Mouse (Mus musculus): ENCODE data around the gene Iqsec1. TPM values are rescaled to one million over a fixed set of nuclear protein-coding genes. Genes with fewer than 3 reads are reported as not detected.

The Iqsec1 gene
- 14.6 and 16.5 TPM in 2 replicates for polyA plus RNA-seq (2014; fragmentation: Nextera tagmentation; extraction: Ambion mirVana)

GRCm38 (mm10) chr6:90988648-90989317 is at the start of gene Iqsec1:
Iqsec1 (minus strand) TSS chr6:90988685.
- WGBS: 2% methylated on average over 24 of the region's 39 CpGs
- peaks cover 10% of the 10 kb centered on the region; the same call in 1 of the 2 replicates for H3K4me1 ChIP-seq (ENCODE audit: control insufficient read depth, insufficient read depth, low read length)
- peak within 1 kb of the TSS; percentile 100 for H3K4me2 ChIP-seq
- H3K4me3 ChIP-seq (ENCODE audit: low read depth, low read length): peak within 1 kb of the TSS; percentile 70
- H3K36me3 ChIP-seq (ENCODE audit: control insufficient read depth, insufficient read depth, low read length): no peaks in the 10 kb centered on the region
- peaks cover 3% of the 10 kb centered on the region; the same call in 1 of the 2 replicates for H3K9me3 ChIP-seq (ENCODE audit: control insufficient read depth, low read length)
- H3K27ac ChIP-seq (ENCODE audit: low read depth, low read length): peak within 1 kb of the TSS; percentile 51; the same call in 1 of the 2 replicates
- ATAC-seq (ENCODE audit: low FRiP score) (peak; percentile 97), DNase-seq (ENCODE audit: low spot score, missing footprints) (peak; percentile 99)
- H3K27me3 ChIP-seq (ENCODE audit: control insufficient read depth, insufficient read depth, low read length): peaks cover 4% of the 10 kb centered on the region
- H3K9ac ChIP-seq (ENCODE audit: low read length): peak within 1 kb of the TSS; percentile 73

- H3K9ac ChIP-seq (ENCODE audit: low read length): no peak overlapping the region
- no peak overlapping the region for H3K4me3 ChIP-seq (ENCODE audit: low read depth, low read length)
- H3K36me3 ChIP-seq (ENCODE audit: control insufficient read depth, insufficient read depth, low read length): no peaks in the 10 kb centered on the region; the same call in 1 of the 2 replicates
- H3K9me3 ChIP-seq (ENCODE audit: control insufficient read depth, low read length): no peaks in the 10 kb centered on the region
- no peak overlapping the region for H3K27ac ChIP-seq (ENCODE audit: low read depth, low read length)
- no peak overlapping the region for H3K4me2 ChIP-seq
- no peak for DNase-seq (ENCODE audit: low spot score, missing footprints)
- H3K4me1 ChIP-seq (ENCODE audit: control insufficient read depth, insufficient read depth, low read length): no peaks in the 10 kb centered on the region
- no peak for ATAC-seq (ENCODE audit: low FRiP score)
- 94% methylated on average over 5 of the region's 5 CpGs for WGBS
- H3K27me3 ChIP-seq (ENCODE audit: control insufficient read depth, insufficient read depth, low read length): no peaks in the 10 kb centered on the region
Observed at GRCm38 (mm10) chr6:91028256-91028655, 39.8 kb upstream of the Iqsec1 start.

- H3K9me3 ChIP-seq (ENCODE audit: control insufficient read depth, low read length): no peaks in the 10 kb centered on the region
- 89% methylated on average over 7 of the region's 7 CpGs for WGBS
- no peak overlapping the region for H3K4me3 ChIP-seq (ENCODE audit: low read depth, low read length)
- no peak overlapping the region for H3K9ac ChIP-seq (ENCODE audit: low read length)
- no peak for ATAC-seq (ENCODE audit: low FRiP score)
- H3K36me3 ChIP-seq (ENCODE audit: control insufficient read depth, insufficient read depth, low read length): no peaks in the 10 kb centered on the region
- no peaks in the 10 kb centered on the region for H3K4me1 ChIP-seq (ENCODE audit: control insufficient read depth, insufficient read depth, low read length)
- no peak for DNase-seq (ENCODE audit: low spot score, missing footprints)
- H3K27me3 ChIP-seq (ENCODE audit: control insufficient read depth, insufficient read depth, low read length): no peaks in the 10 kb centered on the region
- no peak overlapping the region for H3K27ac ChIP-seq (ENCODE audit: low read depth, low read length)
- H3K4me2 ChIP-seq: no peak overlapping the region
Observed at GRCm38 (mm10) chr6:91020810-91021209, 32.3 kb upstream of the Iqsec1 start.

GRCm38 (mm10) chr6:91016600-91017230 is 28.2 kb upstream of the Iqsec1 start:
- Histone ChIP-seq H3K4me3 (ENCODE audit: low read depth, low read length) (no peak overlapping the region), H3K27me3 (ENCODE audit: control insufficient read depth, insufficient read depth, low read length) (no peaks in the 10 kb centered on the region), H3K27ac (ENCODE audit: low read depth, low read length) (no peak overlapping the region), H3K4me2 (no peak overlapping the region), H3K4me1 (ENCODE audit: control insufficient read depth, insufficient read depth, low read length) (peaks cover 6% of the 10 kb centered on the region), H3K9me3 (ENCODE audit: control insufficient read depth, low read length) (no peaks in the 10 kb centered on the region), H3K9ac (ENCODE audit: low read length) (no peak overlapping the region), H3K36me3 (ENCODE audit: control insufficient read depth, insufficient read depth, low read length) (no peaks in the 10 kb centered on the region)
- DNase-seq (ENCODE audit: low spot score, missing footprints) (peak; percentile 56), ATAC-seq (ENCODE audit: low FRiP score) (no peak)
- WGBS: 87% methylated on average over 7 of the region's 7 CpGs

- 48% methylated on average over 9 of the region's 9 CpGs for WGBS
- Histone ChIP-seq H3K9ac (ENCODE audit: low read length) (no peak overlapping the region), H3K27ac (ENCODE audit: low read depth, low read length) (peak overlapping the region; percentile 56), H3K4me1 (ENCODE audit: control insufficient read depth, insufficient read depth, low read length) (peaks cover 6% of the 10 kb centered on the region), H3K36me3 (ENCODE audit: control insufficient read depth, insufficient read depth, low read length) (no peaks in the 10 kb centered on the region), H3K4me3 (ENCODE audit: low read depth, low read length) (no peak overlapping the region), H3K27me3 (ENCODE audit: control insufficient read depth, insufficient read depth, low read length) (no peaks in the 10 kb centered on the region), H3K4me2 (no peak overlapping the region), H3K9me3 (ENCODE audit: control insufficient read depth, low read length) (no peaks in the 10 kb centered on the region)
- DNase-seq (ENCODE audit: low spot score, missing footprints): no peak
- ATAC-seq (ENCODE audit: low FRiP score): peak; percentile 89
Observed at GRCm38 (mm10) chr6:91014198-91014958, 25.9 kb upstream of the Iqsec1 start.

- Histone ChIP-seq H3K36me3 (ENCODE audit: control insufficient read depth, insufficient read depth, low read length) (no peaks in the 10 kb centered on the region), H3K9me3 (ENCODE audit: control insufficient read depth, low read length) (no peaks in the 10 kb centered on the region), H3K4me2 (no peak overlapping the region), H3K27me3 (ENCODE audit: control insufficient read depth, insufficient read depth, low read length) (no peaks in the 10 kb centered on the region), H3K27ac (ENCODE audit: low read depth, low read length) (no peak overlapping the region), H3K4me3 (ENCODE audit: low read depth, low read length) (no peak overlapping the region), H3K9ac (ENCODE audit: low read length) (no peak overlapping the region), H3K4me1 (ENCODE audit: control insufficient read depth, insufficient read depth, low read length) (peaks cover 6% of the 10 kb centered on the region)
- 87% methylated on average over 3 of the region's 3 CpGs for WGBS
- DNase-seq (ENCODE audit: low spot score, missing footprints): no peak
- no peak for ATAC-seq (ENCODE audit: low FRiP score)
Observed at GRCm38 (mm10) chr6:91012458-91012857, 24.0 kb upstream of the Iqsec1 start.

GRCm38 (mm10) chr6:91011568-91011967 is 23.1 kb upstream of the Iqsec1 start:
- DNase-seq (ENCODE audit: low spot score, missing footprints) (peak; percentile 37), ATAC-seq (ENCODE audit: low FRiP score) (no peak)
- Histone ChIP-seq H3K4me3 (ENCODE audit: low read depth, low read length) (no peak overlapping the region), H3K27me3 (ENCODE audit: control insufficient read depth, insufficient read depth, low read length) (no peaks in the 10 kb centered on the region), H3K4me1 (ENCODE audit: control insufficient read depth, insufficient read depth, low read length) (peaks cover 6% of the 10 kb centered on the region), H3K4me2 (no peak overlapping the region), H3K36me3 (ENCODE audit: control insufficient read depth, insufficient read depth, low read length) (no peaks in the 10 kb centered on the region), H3K9me3 (ENCODE audit: control insufficient read depth, low read length) (no peaks in the 10 kb centered on the region), H3K9ac (ENCODE audit: low read length) (no peak overlapping the region), H3K27ac (ENCODE audit: low read depth, low read length) (no peak overlapping the region)
- 79% methylated on average over 4 of the region's 4 CpGs for WGBS

- no peak overlapping the region for H3K4me2 ChIP-seq
- WGBS: 87% methylated on average over 3 of the region's 3 CpGs
- no peaks in the 10 kb centered on the region for H3K9me3 ChIP-seq (ENCODE audit: control insufficient read depth, low read length)
- H3K9ac ChIP-seq (ENCODE audit: low read length): no peak overlapping the region
- no peaks in the 10 kb centered on the region for H3K27me3 ChIP-seq (ENCODE audit: control insufficient read depth, insufficient read depth, low read length)
- no peaks in the 10 kb centered on the region for H3K4me1 ChIP-seq (ENCODE audit: control insufficient read depth, insufficient read depth, low read length)
- no peak overlapping the region for H3K27ac ChIP-seq (ENCODE audit: low read depth, low read length)
- no peak for ATAC-seq (ENCODE audit: low FRiP score)
- H3K4me3 ChIP-seq (ENCODE audit: low read depth, low read length): no peak overlapping the region
- DNase-seq (ENCODE audit: low spot score, missing footprints): peak; percentile 66
- H3K36me3 ChIP-seq (ENCODE audit: control insufficient read depth, insufficient read depth, low read length): no peaks in the 10 kb centered on the region
Observed at GRCm38 (mm10) chr6:91008284-91008830, 19.9 kb upstream of the Iqsec1 start.
